Mouse (Mus musculus) kidney, embryonic 16.5 days (tissue): ENCODE measurements at regions not wholly inside any gene's neighbourhood (a gene's known extent, or its start where the extent isn't known, plus 50 kb on each side); places are given as distances from the start of the nearest gene placed in this dataset.

Experiments
- ATAC-seq: fragments of 200-750 bp; cut with Nextera tagmentation; 2 replicates; pipeline ENCODE4 v1.8.0; 2017; ENCODE audit warnings: moderate TSS enrichment; ENCODE audit not compliant: low FRiP score, low TSS enrichment
- H3K27ac ChIP-seq: fragments of 300-500 bp; sonication (generic); 2 replicates; pipeline ENCODE4 v1.5.1; 2014; ENCODE audit warnings: low read length
- H3K27me3 ChIP-seq: fragments of 300-500 bp; sonication (generic); 2 replicates; pipeline ENCODE4 v1.6.1; 2014; ENCODE audit warnings: low read length, control low read depth, mixed read lengths; ENCODE audit not compliant: insufficient read depth
- H3K36me3 ChIP-seq: fragments of 300-500 bp; sonication (generic); 2 replicates; pipeline ENCODE4 v1.6.1; 2014; ENCODE audit warnings: low read length, control low read depth, mixed read lengths; ENCODE audit not compliant: insufficient read depth
- H3K4me1 ChIP-seq: fragments of 300-500 bp; sonication (generic); 2 replicates; pipeline ENCODE4 v1.6.1; 2014; ENCODE audit warnings: low read length, control low read depth, mixed read lengths; ENCODE audit not compliant: insufficient read depth
- H3K4me2 ChIP-seq: fragments of 300-500 bp; sonication (generic); replicated peaks from 2 replicates; pipeline ENCODE4 v1.6.1; 2014; ENCODE audit warnings: low read depth, low read length
- H3K4me3 ChIP-seq: fragments of 300-500 bp; sonication (generic); 2 replicates; pipeline ENCODE4 v1.5.1; 2014; ENCODE audit warnings: mild to moderate bottlenecking, low read length
- H3K9ac ChIP-seq: fragments of 300-500 bp; sonication (generic); replicated peaks from 2 replicates; pipeline ENCODE4 v1.6.1; 2014; ENCODE audit warnings: low read length
- H3K9me3 ChIP-seq: fragments of 300-500 bp; sonication (generic); 2 replicates; pipeline ENCODE4 v1.6.1; 2016; ENCODE audit warnings: low read length, control low read depth
- WGBS: fragments of 180-500 bp; shearing (Covaris S2); extraction: QIAGEN DNeasy Blood & Tissue Kit; methylation state at CpG from one replicate; pipeline ENCODE4 v1.1.7; 2014; 5-methylcytosine and 5-hydroxymethylcytosine counted together

GRCm38 (mm10) chr10:92570496-92570895 lies 151.7 kb downstream of the Nedd1 start:
- Histone ChIP-seq H3K27me3 (no peaks in the 10 kb centered on the region), H3K9ac (no peak overlapping the region), H3K27ac (no peak overlapping the region), H3K4me1 (no peaks in the 10 kb centered on the region), H3K9me3 (no peaks in the 10 kb centered on the region), H3K36me3 (no peaks in the 10 kb centered on the region), H3K4me2 (no peak overlapping the region), H3K4me3 (no peak overlapping the region)
- ATAC-seq = no peak

- Histone ChIP-seq H3K27me3 (no peaks in the 10 kb centered on the region), H3K4me3 (no peak overlapping the region), H3K36me3 (no peaks in the 10 kb centered on the region), H3K27ac (peak overlapping the region; percentile 16; the same call in 1 of the 2 replicates), H3K9ac (no peak overlapping the region), H3K9me3 (no peaks in the 10 kb centered on the region), H3K4me1 (peaks cover 9% of the 10 kb centered on the region), H3K4me2 (no peak overlapping the region)
- ATAC-seq = no peak
- WGBS = 62% methylated on average over 4 of the region's 4 CpGs
These were observed 164.8 kb downstream of the Nedd1 start for GRCm38 (mm10) chr10:92557463-92557862.

- Histone ChIP-seq H3K9me3 (no peaks in the 10 kb centered on the region), H3K4me3 (no peak overlapping the region), H3K4me1 (peaks cover 9% of the 10 kb centered on the region), H3K9ac (0 out of 2 replicates have a peak overlapping the region, but pooled peaks have one; percentile 28), H3K27me3 (no peaks in the 10 kb centered on the region), H3K27ac (peak overlapping the region; percentile 40), H3K4me2 (peak overlapping the region; percentile 9), H3K36me3 (no peaks in the 10 kb centered on the region)
- 22% methylated on average over 8 of the region's 8 CpGs for WGBS
- 0 out of 2 replicates have a peak, but pooled peaks have one; percentile 35 for ATAC-seq
These were observed 165.4 kb downstream of the Nedd1 start for GRCm38 (mm10) chr10:92556526-92557422.

GRCm38 (mm10) chr10:92555727-92556525 lies 166.3 kb downstream of the Nedd1 start:
- ATAC-seq = no peak
- H3K27me3 ChIP-seq = no peaks in the 10 kb centered on the region
- H3K4me3 ChIP-seq = no peak overlapping the region
- H3K4me1 ChIP-seq = peaks cover 9% of the 10 kb centered on the region
- H3K9ac ChIP-seq = 0 out of 2 replicates have a peak overlapping the region, but pooled peaks have one; percentile 28
- H3K27ac ChIP-seq = peak overlapping the region; percentile 40
- H3K4me2 ChIP-seq = peak overlapping the region; percentile 9
- H3K36me3 ChIP-seq = no peaks in the 10 kb centered on the region
- WGBS = 47% methylated on average over 13 of the region's 13 CpGs
- no peaks in the 10 kb centered on the region for H3K9me3 ChIP-seq

GRCm38 (mm10) chr10:92553966-92554365 lies 168.3 kb downstream of the Nedd1 start:
- Histone ChIP-seq H3K9ac (no peak overlapping the region), H3K4me2 (no peak overlapping the region), H3K4me1 (peaks cover 9% of the 10 kb centered on the region), H3K4me3 (no peak overlapping the region), H3K9me3 (no peaks in the 10 kb centered on the region), H3K27me3 (no peaks in the 10 kb centered on the region), H3K36me3 (no peaks in the 10 kb centered on the region), H3K27ac (no peak overlapping the region)
- ATAC-seq = no peak
- WGBS = 80% methylated on average over 3 of the region's 3 CpGs

- Histone ChIP-seq H3K9ac (no peak overlapping the region), H3K27me3 (no peaks in the 10 kb centered on the region), H3K9me3 (no peaks in the 10 kb centered on the region), H3K4me2 (no peak overlapping the region), H3K36me3 (no peaks in the 10 kb centered on the region), H3K4me3 (no peak overlapping the region), H3K27ac (no peak overlapping the region), H3K4me1 (no peaks in the 10 kb centered on the region)
- no peak for ATAC-seq
- WGBS = 68% methylated on average over 4 of the region's 4 CpGs
These were observed 173.2 kb downstream of the Nedd1 start for GRCm38 (mm10) chr10:92548875-92549586.

- Histone ChIP-seq H3K36me3 (no peaks in the 10 kb centered on the region), H3K27me3 (no peaks in the 10 kb centered on the region), H3K27ac (no peak overlapping the region), H3K4me2 (no peak overlapping the region), H3K4me3 (no peak overlapping the region), H3K9me3 (no peaks in the 10 kb centered on the region), H3K9ac (no peak overlapping the region), H3K4me1 (no peaks in the 10 kb centered on the region)
- ATAC-seq = no peak
- 82% methylated on average over 4 of the region's 4 CpGs for WGBS
These were observed 183.8 kb downstream of the Nedd1 start for GRCm38 (mm10) chr10:92538433-92538832.

GRCm38 (mm10) chr10:92516886-92517285 lies 205.3 kb downstream of the Nedd1 start:
- H3K27me3 ChIP-seq = no peaks in the 10 kb centered on the region
- no peaks in the 10 kb centered on the region for H3K9me3 ChIP-seq
- H3K4me2 ChIP-seq = no peak overlapping the region
- WGBS = 85% methylated on average over 5 of the region's 5 CpGs
- no peak overlapping the region for H3K27ac ChIP-seq
- no peaks in the 10 kb centered on the region for H3K36me3 ChIP-seq
- H3K4me1 ChIP-seq = no peaks in the 10 kb centered on the region
- no peak for ATAC-seq
- no peak overlapping the region for H3K4me3 ChIP-seq
- no peak overlapping the region for H3K9ac ChIP-seq

- H3K4me2 ChIP-seq = no peak overlapping the region
- no peaks in the 10 kb centered on the region for H3K36me3 ChIP-seq
- H3K9ac ChIP-seq = no peak overlapping the region
- no peak overlapping the region for H3K4me3 ChIP-seq
- ATAC-seq = peak; percentile 76
- 32% methylated on average over 7 of the region's 7 CpGs for WGBS
- no peak overlapping the region for H3K27ac ChIP-seq
- no peaks in the 10 kb centered on the region for H3K4me1 ChIP-seq
- H3K9me3 ChIP-seq = no peaks in the 10 kb centered on the region
- no peaks in the 10 kb centered on the region for H3K27me3 ChIP-seq
These were observed 210.5 kb downstream of the Nedd1 start for GRCm38 (mm10) chr10:92511769-92512168.
